Mouse (Mus musculus) liver, adult 2 months (tissue): ENCODE data around the gene Ism2.

Experiments used
- CTCF ChIP-seq: fragments of 200-500 bp; IDR thresholded peaks from 2 replicates; pipeline ENCODE4 v1.5.1; 2011; ENCODE audit warnings: low read depth, low read length, control low read depth
- POLR2A ChIP-seq: fragments of 200-500 bp; IDR thresholded peaks from 2 replicates; pipeline ENCODE4 v1.6.1; 2011; ENCODE audit warnings: low read length, control low read depth; ENCODE audit not compliant: insufficient read depth; ENCODE audit errors: extremely low read depth

DNA sequence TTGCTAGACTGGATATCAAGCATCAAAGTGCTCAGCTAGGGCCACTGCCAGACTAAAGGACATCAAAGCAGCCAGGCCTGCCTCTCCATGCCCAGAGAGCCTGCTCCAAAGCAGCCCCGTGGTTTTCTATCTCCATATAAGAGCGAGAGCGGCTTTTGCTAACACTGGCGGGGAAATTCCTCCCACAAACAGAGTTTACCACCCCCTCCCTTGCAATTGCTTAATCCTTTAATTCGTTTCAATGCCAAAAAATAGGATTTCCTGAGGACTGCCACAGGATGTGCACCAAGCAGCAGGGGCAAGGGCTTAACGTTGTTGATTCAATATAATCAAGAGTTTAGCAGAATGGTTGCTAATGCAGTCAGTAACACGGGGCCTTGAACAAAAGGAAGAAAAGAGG is 28.1 kb upstream of the Ism2 start:
- TF ChIP-seq CTCF (no peak), POLR2A (no peak)
